Mouse (Mus musculus) midbrain, embryonic 11.5 days (tissue): Measurements from ENCODE around the gene Pou2f3. TPM values are rescaled to one million over a fixed set of nuclear protein-coding genes. Genes with fewer than 3 reads are reported as not detected.

Source experiments
- ATAC-seq: fragments of 200-750 bp; cut with Nextera tagmentation; 2 replicates; pipeline ENCODE4 v1.8.0; 2017; ENCODE audit warnings: moderate TSS enrichment, moderate library complexity; ENCODE audit not compliant: low FRiP score
- DNase-seq: peaks from one replicate; pipeline ENCODE4 v3.0.0; 2015; ENCODE audit warnings: low spot score; ENCODE audit errors: missing footprints
- H3K27ac ChIP-seq: fragments of 300-500 bp; sonication (generic); 2 replicates; pipeline ENCODE4 v1.5.1; 2014; ENCODE audit warnings: low read depth, low read length
- H3K27me3 ChIP-seq: fragments of 300-500 bp; sonication (generic); 2 replicates; pipeline ENCODE4 v1.6.1; 2014; ENCODE audit warnings: mild to moderate bottlenecking, low read length, moderate library complexity, mixed read lengths; ENCODE audit not compliant: control insufficient read depth, insufficient read depth
- H3K36me3 ChIP-seq: fragments of 300-500 bp; sonication (generic); 2 replicates; pipeline ENCODE4 v1.6.1; 2014; ENCODE audit warnings: mild to moderate bottlenecking, low read length, moderate library complexity, mixed read lengths; ENCODE audit not compliant: control insufficient read depth, insufficient read depth
- H3K4me1 ChIP-seq: fragments of 300-500 bp; sonication (generic); 2 replicates; pipeline ENCODE4 v1.6.1; 2014; ENCODE audit warnings: low read length; ENCODE audit not compliant: control insufficient read depth, insufficient read depth
- H3K4me2 ChIP-seq: fragments of 300-500 bp; sonication (generic); 2 replicates; pipeline ENCODE4 v1.6.1; 2014; ENCODE audit warnings: mild to moderate bottlenecking, moderate library complexity
- H3K4me3 ChIP-seq: fragments of 300-500 bp; sonication (generic); 2 replicates; pipeline ENCODE4 v1.5.1; 2014; ENCODE audit warnings: low read depth, low read length
- H3K9ac ChIP-seq: fragments of 300-500 bp; sonication (generic); 2 replicates; pipeline ENCODE4 v1.6.1; 2014; ENCODE audit warnings: low read length
- H3K9me3 ChIP-seq: fragments of 300-500 bp; sonication (generic); 2 replicates; pipeline ENCODE4 v1.6.1; 2016; ENCODE audit warnings: low read length; ENCODE audit not compliant: control insufficient read depth
- WGBS: fragments of 180-500 bp; shearing (Covaris S2); extraction: QIAGEN DNeasy Blood & Tissue Kit; methylation state at CpG from one replicate; pipeline ENCODE4 v1.1.7; 2014; 5-methylcytosine and 5-hydroxymethylcytosine counted together
- polyA plus RNA-seq: library from polyadenylated mRNA; unstranded; fragments of >200 nt; fragmentation: Nextera tagmentation; extraction: Ambion mirVana; gene quantifications from 2 replicates; pipeline ENCODE4 v1.2.1, GENCODE M21; 2014

Pou2f3 gene
- not detected in 2 replicates for polyA plus RNA-seq

- Histone ChIP-seq H3K36me3 (no peaks in the 10 kb centered on the region), H3K9me3 (no peaks in the 10 kb centered on the region), H3K4me1 (peaks cover 16% of the 10 kb centered on the region), H3K9ac (0 out of 2 replicates have a peak within 1 kb of the TSS, but pooled peaks have one; percentile 16), H3K4me3 (no peak within 1 kb of the TSS), H3K27ac (no peak within 1 kb of the TSS), H3K27me3 (peaks cover 12% of the 10 kb centered on the region), H3K4me2 (peak within 1 kb of the TSS; percentile 30)
- 3% methylated on average over 13 of the region's 13 CpGs for WGBS
- ATAC-seq: 0 out of 2 replicates have a peak, but pooled peaks have one; percentile 42
- peak; percentile 90 for DNase-seq
Measured at GRCm38 (mm10) chr9:43210190-43210682, at the start of gene Pou2f3. TSS of gene Pou2f3 (minus strand) at chr9:43210369.

GRCm38 (mm10) chr9:43253271-43253681, 43.1 kb upstream of the Pou2f3 start:
- Histone ChIP-seq H3K36me3 (no peaks in the 10 kb centered on the region), H3K4me1 (0 out of 2 replicates have a peak, but pooled peaks cover 4% of the 10 kb centered on the region), H3K4me3 (no peak overlapping the region), H3K4me2 (no peak overlapping the region), H3K9me3 (no peaks in the 10 kb centered on the region), H3K9ac (no peak overlapping the region), H3K27ac (no peak overlapping the region; the same call in 1 of the 2 replicates), H3K27me3 (no peaks in the 10 kb centered on the region)
- DNase-seq (no peak), ATAC-seq (no peak)
- 24% methylated on average over 5 of the region's 5 CpGs for WGBS

- no peak overlapping the region for H3K4me2 ChIP-seq
- no peak overlapping the region; the same call in 1 of the 2 replicates for H3K27ac ChIP-seq
- H3K4me3 ChIP-seq: no peak overlapping the region
- ATAC-seq (no peak), DNase-seq (no peak)
- no peaks in the 10 kb centered on the region for H3K27me3 ChIP-seq
- no peaks in the 10 kb centered on the region for H3K36me3 ChIP-seq
- H3K4me1 ChIP-seq: 0 out of 2 replicates have a peak, but pooled peaks cover 4% of the 10 kb centered on the region
- WGBS: 44% methylated on average over 3 of the region's 3 CpGs
- H3K9me3 ChIP-seq: no peaks in the 10 kb centered on the region
- H3K9ac ChIP-seq: no peak overlapping the region
Measured at GRCm38 (mm10) chr9:43252790-43253189, 42.6 kb upstream of the Pou2f3 start.

GRCm38 (mm10) chr9:43251786-43252185, 41.6 kb upstream of the Pou2f3 start:
- Histone ChIP-seq H3K4me1 (0 out of 2 replicates have a peak, but pooled peaks cover 4% of the 10 kb centered on the region), H3K9ac (no peak overlapping the region), H3K36me3 (no peaks in the 10 kb centered on the region), H3K27me3 (no peaks in the 10 kb centered on the region), H3K4me2 (no peak overlapping the region), H3K9me3 (no peaks in the 10 kb centered on the region), H3K4me3 (no peak overlapping the region), H3K27ac (no peak overlapping the region)
- WGBS: 90% methylated on average over 2 of the region's 2 CpGs
- ATAC-seq (no peak), DNase-seq (no peak)

GRCm38 (mm10) chr9:43246738-43247180, 36.6 kb upstream of the Pou2f3 start:
- H3K4me3 ChIP-seq: no peak overlapping the region
- H3K4me2 ChIP-seq: no peak overlapping the region
- no peak overlapping the region for H3K9ac ChIP-seq
- H3K9me3 ChIP-seq: no peaks in the 10 kb centered on the region
- DNase-seq (no peak), ATAC-seq (no peak)
- H3K27me3 ChIP-seq: no peaks in the 10 kb centered on the region
- WGBS: 49% methylated on average over 10 of the region's 10 CpGs
- no peaks in the 10 kb centered on the region for H3K4me1 ChIP-seq
- H3K36me3 ChIP-seq: no peaks in the 10 kb centered on the region
- no peak overlapping the region for H3K27ac ChIP-seq

GRCm38 (mm10) chr9:43245801-43246570, 35.8 kb upstream of the Pou2f3 start:
- Histone ChIP-seq H3K27me3 (no peaks in the 10 kb centered on the region), H3K36me3 (no peaks in the 10 kb centered on the region), H3K4me3 (no peak overlapping the region), H3K4me1 (no peaks in the 10 kb centered on the region), H3K9ac (no peak overlapping the region), H3K4me2 (no peak overlapping the region), H3K9me3 (no peaks in the 10 kb centered on the region), H3K27ac (no peak overlapping the region)
- no peak for ATAC-seq
- 89% methylated on average over 7 of the region's 7 CpGs for WGBS
- no peak for DNase-seq

- Histone ChIP-seq H3K9ac (no peak overlapping the region), H3K27ac (no peak overlapping the region), H3K4me1 (peaks cover 5% of the 10 kb centered on the region; the same call in 1 of the 2 replicates), H3K27me3 (peaks cover 21% of the 10 kb centered on the region), H3K4me2 (no peak overlapping the region), H3K9me3 (no peaks in the 10 kb centered on the region), H3K36me3 (no peaks in the 10 kb centered on the region), H3K4me3 (no peak overlapping the region)
- ATAC-seq (no peak), DNase-seq (no peak)
- WGBS: 88% methylated on average over 5 of the region's 5 CpGs
Measured at GRCm38 (mm10) chr9:43242432-43242831, 32.3 kb upstream of the Pou2f3 start.

GRCm38 (mm10) chr9:43241970-43242369, 31.8 kb upstream of the Pou2f3 start:
- Histone ChIP-seq H3K4me1 (peaks cover 5% of the 10 kb centered on the region; the same call in 1 of the 2 replicates), H3K9me3 (no peaks in the 10 kb centered on the region), H3K9ac (no peak overlapping the region), H3K36me3 (no peaks in the 10 kb centered on the region), H3K4me2 (no peak overlapping the region), H3K27me3 (peaks cover 24% of the 10 kb centered on the region), H3K4me3 (no peak overlapping the region), H3K27ac (no peak overlapping the region)
- DNase-seq: no peak
- no peak for ATAC-seq
- WGBS: 87% methylated on average over 8 of the region's 8 CpGs

- Histone ChIP-seq H3K4me3 (no peak overlapping the region), H3K4me2 (no peak overlapping the region), H3K27me3 (peaks cover 24% of the 10 kb centered on the region), H3K4me1 (peaks cover 5% of the 10 kb centered on the region; the same call in 1 of the 2 replicates), H3K9me3 (no peaks in the 10 kb centered on the region), H3K27ac (no peak overlapping the region), H3K9ac (no peak overlapping the region), H3K36me3 (no peaks in the 10 kb centered on the region)
- DNase-seq: no peak
- 74% methylated on average over 4 of the region's 4 CpGs for WGBS
- ATAC-seq: no peak
Measured at GRCm38 (mm10) chr9:43241291-43241690, 31.1 kb upstream of the Pou2f3 start.
